Mouse (Mus musculus) gastrocnemius, adult 18-20 months (tissue): ENCODE results near the gene Cox7a2l. TPM values are rescaled to one million over a fixed set of nuclear protein-coding genes. Genes with fewer than 3 reads are reported as not detected.

Experiments
- DNase-seq: peaks from one replicate; pipeline ENCODE4 v3.0.0; 2021; ENCODE audit warnings: low spot score
- total RNA-seq, 2 experiments: library from RNA; stranded (reverse); gene quantifications; 2 replicates each; pipeline ENCODE4 v1.2.3; 2021

Cox7a2l gene
- total RNA-seq, 2 experiments from 2014 or later = 151 to 165 TPM

DNA sequence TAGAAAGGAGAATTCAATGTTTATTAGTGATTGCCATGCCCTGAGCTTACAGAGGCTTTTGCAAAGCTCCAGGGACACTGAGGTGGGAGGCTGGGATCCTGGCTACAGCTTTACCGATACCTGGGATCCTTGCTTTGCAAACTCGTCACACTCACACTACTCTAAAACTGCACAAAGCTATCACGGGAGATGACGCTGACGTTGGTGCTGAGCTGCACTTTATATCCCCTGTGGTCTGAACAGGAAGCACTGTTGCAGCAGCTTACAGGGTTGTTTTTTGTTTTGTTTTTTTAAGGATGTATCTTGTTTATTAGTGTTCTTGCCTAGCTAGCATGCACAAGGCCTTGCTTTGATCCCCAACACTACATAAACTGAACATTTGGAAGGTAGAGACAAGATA lies 63.5 kb downstream of the Cox7a2l start:
- DNase-seq = no peak

- DNase-seq = no peak
These were observed 64.7 kb downstream of the Cox7a2l start for GRCm38 (mm10) chr17:83452451-83452850.

Other genes starting within 250 kb of the Cox7a2l start
- 1 to 10 TPM; 1.8 to 2.1 TPM for gene Eml4, start 166.4 kb downstream of the Cox7a2l start, total RNA-seq
- gene Kcng3, start 114.6 kb upstream of the Cox7a2l start, total RNA-seq = not detected
- gene Mta3, start 188.8 kb upstream of the Cox7a2l start, total RNA-seq = 1 to 10 TPM; 7.9 to 8.4 TPM